Mouse (Mus musculus): ENCODE results near the gene Cdkn1a. TPM values are rescaled to one million over a fixed set of nuclear protein-coding genes. Genes with fewer than 3 reads are reported as not detected.
A peak's percentile ranks its signal among the peaks of the same experiment; 100 is the strongest.

The Cdkn1a gene
- polyA plus RNA-seq, 1 experiment from 2014 or later, result 29.3 TPM

DNA sequence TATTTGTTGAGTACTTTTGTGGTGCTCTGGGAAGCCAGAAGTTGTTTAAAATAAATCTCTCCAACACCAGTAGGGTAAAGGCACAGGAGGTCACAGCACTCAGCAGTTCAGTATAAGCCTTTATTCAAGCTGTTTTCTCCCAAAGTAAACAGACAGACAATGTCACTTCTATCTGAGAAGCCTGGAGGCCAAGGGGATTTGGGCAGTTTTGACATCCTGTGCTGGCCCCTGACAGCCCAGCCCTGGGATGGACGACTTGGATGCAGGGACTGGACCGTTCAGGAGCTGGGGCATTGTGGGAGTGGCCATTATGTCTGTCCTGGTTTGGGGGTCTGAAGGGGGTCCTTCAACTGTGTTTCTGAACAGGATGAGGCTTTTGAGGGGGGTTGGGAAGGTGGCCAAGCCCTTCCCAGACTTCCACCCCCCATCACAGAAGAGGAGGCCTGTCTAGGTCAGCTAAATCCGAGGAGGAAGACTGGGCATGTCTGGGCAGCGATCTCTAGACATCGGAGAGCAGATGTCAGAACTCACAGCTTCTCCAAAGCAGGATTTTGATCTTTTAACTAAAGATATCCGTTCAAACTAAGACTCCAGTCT is 670 bp downstream of the Cdkn1a start:
- 52% methylated on average over 6 of the region's 6 CpGs for WGBS
- no peak overlapping the region for H3K9ac ChIP-seq
- no peak overlapping the region for H3K27ac ChIP-seq
- H3K4me2 ChIP-seq, result no peak overlapping the region
- peaks cover 26% of the 10 kb centered on the region for H3K27me3 ChIP-seq
- H3K36me3 ChIP-seq (ENCODE audit: poor library complexity, severe bottlenecking), result no peaks in the 10 kb centered on the region
- H3K4me1 ChIP-seq, result peaks cover 20% of the 10 kb centered on the region
- H3K4me3 ChIP-seq, result no peak overlapping the region
- no peaks in the 10 kb centered on the region for H3K9me3 ChIP-seq (replicated peaks)
- ATAC-seq, result no peak

DNA sequence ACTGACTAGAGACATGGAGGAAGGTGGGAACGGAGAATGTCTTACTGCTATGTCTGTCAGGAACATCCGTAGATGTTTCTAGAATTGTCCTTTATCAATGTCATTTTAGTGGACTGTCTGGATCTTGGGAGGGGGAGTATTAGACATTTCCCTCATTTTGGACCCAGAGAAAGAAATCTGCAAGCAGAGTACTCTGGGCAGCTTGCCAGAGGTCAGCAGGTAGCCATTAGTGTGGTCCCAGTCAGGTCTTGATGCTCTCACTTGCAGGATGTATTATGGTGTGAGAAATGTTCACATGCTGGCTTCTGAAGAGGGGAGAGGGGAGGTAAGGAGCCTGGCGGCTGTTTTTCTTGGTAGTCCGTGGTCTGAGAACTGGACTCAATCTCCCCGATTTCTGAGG is 1.7 kb downstream of the Cdkn1a start:
- Histone ChIP-seq H3K36me3 (ENCODE audit: poor library complexity, severe bottlenecking) (no peaks in the 10 kb centered on the region), H3K4me3 (no peak overlapping the region), H3K9me3 (replicated peaks) (no peaks in the 10 kb centered on the region), H3K9ac (no peak overlapping the region), H3K4me1 (peaks cover 20% of the 10 kb centered on the region), H3K4me2 (no peak overlapping the region), H3K27me3 (peaks cover 30% of the 10 kb centered on the region), H3K27ac (no peak overlapping the region)
- WGBS, result 58% methylated on average over 5 of the region's 5 CpGs
- no peak for ATAC-seq

DNA sequence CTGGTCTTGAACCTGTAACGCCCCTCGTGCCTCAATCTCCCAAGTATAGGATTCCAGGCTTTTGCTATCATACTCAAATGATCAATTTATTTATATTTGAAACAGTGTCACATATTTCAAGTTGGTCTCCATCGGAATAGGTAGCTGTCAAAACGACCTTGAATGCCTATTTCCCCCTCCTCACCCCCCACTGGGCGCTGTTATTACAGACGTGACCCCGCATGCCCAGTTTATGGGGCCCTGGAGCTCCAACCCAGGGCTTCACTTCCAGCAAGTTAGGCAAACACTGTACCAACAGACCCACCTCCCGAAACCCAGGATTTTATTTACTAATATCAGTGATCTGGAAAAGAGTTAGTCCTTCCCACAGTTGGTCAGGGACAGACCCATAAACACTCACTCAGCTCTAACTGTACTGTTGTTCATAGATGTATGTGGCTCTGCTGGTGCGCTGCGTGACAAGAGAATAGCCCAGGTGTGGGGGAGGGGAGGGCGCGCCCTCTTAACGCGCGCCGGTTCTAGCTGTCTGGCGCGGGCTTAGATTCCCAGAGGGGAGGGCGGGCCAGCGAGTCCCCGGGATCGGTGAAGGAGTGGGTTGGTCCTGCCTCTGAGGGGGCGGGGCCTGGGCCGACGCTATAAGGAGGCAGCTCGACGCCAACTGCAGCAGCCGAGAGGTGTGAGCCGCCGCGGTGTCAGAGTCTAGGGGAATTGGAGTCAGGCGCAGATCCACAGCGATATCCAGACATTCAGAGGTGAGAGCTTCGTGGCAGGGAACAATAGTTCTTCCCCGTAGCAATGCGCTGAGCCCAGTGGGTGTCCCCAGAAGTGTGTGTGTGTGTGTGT is 2.6 kb downstream of the Cdkn1a start:
- Histone ChIP-seq H3K4me3 (peak overlapping the region; percentile 48), H3K9ac (peak overlapping the region; percentile 58), H3K4me2 (peak overlapping the region; percentile 78), H3K27ac (no peak overlapping the region), H3K4me1 (peaks cover 20% of the 10 kb centered on the region), H3K27me3 (peaks cover 30% of the 10 kb centered on the region), H3K9me3 (replicated peaks) (no peaks in the 10 kb centered on the region), H3K36me3 (ENCODE audit: poor library complexity, severe bottlenecking) (no peaks in the 10 kb centered on the region)
- WGBS, result 8% methylated on average over 36 of the region's 36 CpGs
- ATAC-seq, result peak; percentile 87

- Histone ChIP-seq H3K27me3 (peaks cover 30% of the 10 kb centered on the region), H3K4me2 (peak overlapping the region; percentile 78), H3K4me3 (peak overlapping the region; percentile 48), H3K9ac (peak overlapping the region; percentile 58), H3K4me1 (peaks cover 20% of the 10 kb centered on the region), H3K27ac (no peak overlapping the region), H3K36me3 (ENCODE audit: poor library complexity, severe bottlenecking) (no peaks in the 10 kb centered on the region), H3K9me3 (replicated peaks) (no peaks in the 10 kb centered on the region)
- peak; percentile 20; the same call in 1 of the 2 replicates for ATAC-seq
- under 1% methylated on average over 24 of the region's 24 CpGs for WGBS
Measured at GRCm38 (mm10) chr17:29093961-29094309, 3.2 kb downstream of the Cdkn1a start.

GRCm38 (mm10) chr17:29094310-29095181 is 3.8 kb downstream of the Cdkn1a start:
- WGBS, result 1% methylated on average over 70 of the region's 71 CpGs
- H3K36me3 ChIP-seq (ENCODE audit: poor library complexity, severe bottlenecking), result no peaks in the 10 kb centered on the region
- peak overlapping the region; percentile 58 for H3K9ac ChIP-seq
- ATAC-seq, result peak; percentile 37
- H3K4me3 ChIP-seq, result peak overlapping the region; percentile 48
- peaks cover 20% of the 10 kb centered on the region for H3K4me1 ChIP-seq
- H3K4me2 ChIP-seq, result peak overlapping the region; percentile 78
- H3K27ac ChIP-seq, result 0 out of 2 replicates have a peak overlapping the region, but pooled peaks have one; percentile 0
- peaks cover 30% of the 10 kb centered on the region for H3K27me3 ChIP-seq
- no peaks in the 10 kb centered on the region for H3K9me3 ChIP-seq (replicated peaks)

GRCm38 (mm10) chr17:29095201-29095733 is 4.5 kb downstream of the Cdkn1a start:
- Histone ChIP-seq H3K4me1 (peaks cover 20% of the 10 kb centered on the region), H3K9me3 (replicated peaks) (no peaks in the 10 kb centered on the region), H3K4me3 (peak overlapping the region; percentile 48), H3K27ac (0 out of 2 replicates have a peak overlapping the region, but pooled peaks have one; percentile 0), H3K36me3 (ENCODE audit: poor library complexity, severe bottlenecking) (no peaks in the 10 kb centered on the region), H3K27me3 (peaks cover 30% of the 10 kb centered on the region), H3K9ac (peak overlapping the region; percentile 58), H3K4me2 (peak overlapping the region; percentile 78)
- ATAC-seq, result peak; percentile 80
- under 1% methylated on average over 44 of the region's 44 CpGs for WGBS

DNA sequence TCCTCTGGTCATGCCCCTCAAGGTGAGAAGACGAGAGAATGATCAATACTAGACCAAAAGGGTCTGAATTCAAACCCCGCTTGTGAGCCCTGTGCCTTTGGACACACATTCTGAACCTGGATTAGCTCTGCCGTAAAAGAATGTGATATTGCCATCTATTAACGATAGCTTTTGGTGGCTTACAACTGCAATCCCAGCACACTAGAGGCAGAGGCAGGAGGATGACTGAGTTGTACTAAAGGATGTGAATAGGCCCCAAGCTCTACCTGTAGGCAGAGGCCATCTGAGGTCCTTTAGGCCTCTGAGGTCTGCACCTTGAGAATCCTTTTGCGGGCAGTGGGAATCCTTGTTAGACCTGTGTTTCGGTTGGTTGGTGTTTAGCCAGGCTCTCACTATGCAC is 5.5 kb downstream of the Cdkn1a start:
- Histone ChIP-seq H3K9ac (no peak overlapping the region), H3K4me2 (no peak overlapping the region), H3K9me3 (replicated peaks) (no peaks in the 10 kb centered on the region), H3K4me1 (peaks cover 20% of the 10 kb centered on the region), H3K4me3 (no peak overlapping the region), H3K27me3 (peaks cover 27% of the 10 kb centered on the region), H3K27ac (no peak overlapping the region), H3K36me3 (ENCODE audit: poor library complexity, severe bottlenecking) (no peaks in the 10 kb centered on the region)
- no peak for ATAC-seq
- WGBS, result 92% methylated on average over 6 of the region's 6 CpGs

- WGBS, result 50% methylated on average over 7 of the region's 7 CpGs
- H3K27ac ChIP-seq, result no peak overlapping the region
- H3K4me1 ChIP-seq, result peaks cover 20% of the 10 kb centered on the region
- no peak overlapping the region for H3K4me2 ChIP-seq
- no peaks in the 10 kb centered on the region for H3K36me3 ChIP-seq (ENCODE audit: poor library complexity, severe bottlenecking)
- peaks cover 26% of the 10 kb centered on the region for H3K27me3 ChIP-seq
- H3K9ac ChIP-seq, result no peak overlapping the region
- H3K4me3 ChIP-seq, result no peak overlapping the region
- no peak for ATAC-seq
- H3K9me3 ChIP-seq (replicated peaks), result no peaks in the 10 kb centered on the region
Measured at GRCm38 (mm10) chr17:29096851-29097561, 6.2 kb downstream of the Cdkn1a start.

GRCm38 (mm10) chr17:29098291-29098690 is 7.5 kb downstream of the Cdkn1a start:
- no peak for ATAC-seq
- H3K27ac ChIP-seq, result no peak overlapping the region
- H3K4me3 ChIP-seq, result no peak overlapping the region
- H3K4me2 ChIP-seq, result no peak overlapping the region
- peaks cover 17% of the 10 kb centered on the region for H3K4me1 ChIP-seq
- H3K36me3 ChIP-seq (ENCODE audit: poor library complexity, severe bottlenecking), result no peaks in the 10 kb centered on the region
- H3K9ac ChIP-seq, result no peak overlapping the region
- 93% methylated on average over 24 of the region's 24 CpGs for WGBS
- H3K27me3 ChIP-seq, result peaks cover 20% of the 10 kb centered on the region
- no peaks in the 10 kb centered on the region for H3K9me3 ChIP-seq (replicated peaks)

- WGBS, result 88% methylated on average over 8 of the region's 8 CpGs
Measured at GRCm38 (mm10) chr17:29099076-29099475, 8.3 kb downstream of the Cdkn1a start.

DNA sequence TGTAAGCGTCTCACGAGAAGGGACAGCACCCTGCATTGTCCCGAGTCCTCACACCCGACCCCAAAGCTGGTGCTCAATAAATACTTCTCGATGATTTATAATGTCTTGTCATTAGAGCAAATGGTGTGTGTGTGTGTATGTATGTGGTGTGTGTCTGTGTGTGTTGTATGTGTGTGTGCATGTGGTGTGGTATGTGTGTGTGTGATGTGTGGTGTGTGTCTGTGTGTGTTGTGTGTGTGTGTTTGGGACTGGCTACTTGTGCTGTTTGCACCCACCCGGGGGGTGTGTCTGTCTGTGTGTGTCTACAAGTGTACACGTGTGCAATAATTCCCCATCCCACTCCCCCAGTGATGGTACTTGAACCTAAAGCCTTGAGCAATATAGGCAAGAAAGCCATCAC is 9.9 kb downstream of the Cdkn1a start:
- Histone ChIP-seq H3K4me1 (no peaks in the 10 kb centered on the region), H3K27ac (no peak overlapping the region), H3K9ac (no peak overlapping the region), H3K27me3 (peaks cover 6% of the 10 kb centered on the region; the same call in 1 of the 2 replicates), H3K9me3 (replicated peaks) (peaks cover 11% of the 10 kb centered on the region), H3K36me3 (ENCODE audit: poor library complexity, severe bottlenecking) (no peaks in the 10 kb centered on the region), H3K4me3 (no peak overlapping the region), H3K4me2 (no peak overlapping the region)
- no peak for ATAC-seq
- WGBS, result 95% methylated on average over 7 of the region's 7 CpGs

More at GRCm38 (mm10) chr17:29099076-29099475, 8.3 kb downstream of the Cdkn1a start:
- H3K9ac ChIP-seq, result no peak overlapping the region
- H3K4me2 ChIP-seq, result no peak overlapping the region
- no peak overlapping the region for H3K4me3 ChIP-seq
- H3K36me3 ChIP-seq (ENCODE audit: poor library complexity, severe bottlenecking), result no peaks in the 10 kb centered on the region
- no peak overlapping the region for H3K27ac ChIP-seq
- peaks cover 15% of the 10 kb centered on the region for H3K27me3 ChIP-seq
- H3K9me3 ChIP-seq (replicated peaks), result peaks cover 4% of the 10 kb centered on the region
- no peak for ATAC-seq
- H3K4me1 ChIP-seq, result peaks cover 9% of the 10 kb centered on the region

Measured in forebrain, embryonic 13.5 days (tissue).